Mouse (Mus musculus) adrenal gland, postnatal 36 days (tissue): ENCODE data around the gene Lgals1. TPM values are rescaled to one million over a fixed set of nuclear protein-coding genes. Genes with fewer than 3 reads are reported as not detected.

Experiments used
- DNase-seq, 2 experiments: peaks; one replicate each; pipeline ENCODE4 v3.0.0; 2021; ENCODE audit warnings: mixed read lengths in 1 of 2
- long read RNA-seq, 2 experiments: library from polyadenylated mRNA; stranded (forward); transcript quantifications; one replicate each; pipeline ENCODE4 v2.0.0; 2021; ENCODE audit warnings: borderline sequencing depth in 2 of 2
- total RNA-seq, 2 experiments: library from RNA; stranded (reverse); gene quantifications; 2 replicates each; pipeline ENCODE4 v1.2.3; 2021

Gene Lgals1
- total RNA-seq = 100 to 1,000 TPM; 303 to 486 TPM
- long read RNA-seq, experiment 1, transcript Lgals1-201 (4 exons, 800 nt) = major isoform, 481 of 539 reads
- long read RNA-seq, experiment 1, partial matches to known transcripts = 49 of 539 reads
- long read RNA-seq, experiment 1, other reads (novel, unspliced or antisense) = 8 of 539 reads
- long read RNA-seq, experiment 2, transcript Lgals1-201 (4 exons, 800 nt) = major isoform, 361 of 397 reads
- long read RNA-seq, experiment 2, partial matches to known transcripts = 30 of 397 reads
- long read RNA-seq, experiment 2, other reads (novel, unspliced or antisense) = 6 of 397 reads

GRCm38 (mm10) chr15:78926021-78926919 is at the start of gene Lgals1:
Gene Lgals1 (plus strand): TSS chr15:78926725.
- peak; percentile 94 to 95 for DNase-seq

- peak; percentile 92 for DNase-seq
These were observed 49.3 kb upstream of the Lgals1 start, which contains the start of gene Gga1 for GRCm38 (mm10) chr15:78876991-78877809. Gene Gga1 (plus strand): TSS chr15:78877190.

GRCm38 (mm10) chr15:78877810-78878390 is 48.6 kb upstream of the Lgals1 start:
- DNase-seq = peak in 1 of 2 experiments; percentile 40

- DNase-seq = peak in 1 of 2 experiments; percentile 35
These were observed 47.6 kb upstream of the Lgals1 start for GRCm38 (mm10) chr15:78878792-78879516.

GRCm38 (mm10) chr15:78880432-78880831 is 46.1 kb upstream of the Lgals1 start:
- no peak for DNase-seq

- no peak for DNase-seq
These were observed 44.7 kb upstream of the Lgals1 start for GRCm38 (mm10) chr15:78881828-78882227.

GRCm38 (mm10) chr15:78889401-78889853 is 37.1 kb upstream of the Lgals1 start:
- DNase-seq = no peak

- no peak for DNase-seq
These were observed 34.1 kb upstream of the Lgals1 start for GRCm38 (mm10) chr15:78892440-78892839.

- no peak for DNase-seq
These were observed 31.8 kb upstream of the Lgals1 start for GRCm38 (mm10) chr15:78894726-78895125.

- no peak for DNase-seq
These were observed 30.8 kb upstream of the Lgals1 start for GRCm38 (mm10) chr15:78895741-78896140.

- no peak for DNase-seq
These were observed 30.4 kb upstream of the Lgals1 start for GRCm38 (mm10) chr15:78896149-78896548.

- DNase-seq = peak in 1 of 2 experiments; percentile 48
These were observed 29.0 kb upstream of the Lgals1 start for GRCm38 (mm10) chr15:78897488-78897887.

GRCm38 (mm10) chr15:78898507-78899001 is 28.0 kb upstream of the Lgals1 start:
- no peak for DNase-seq

- DNase-seq = no peak
These were observed 27.2 kb upstream of the Lgals1 start, which contains the start of gene Gm49510 for GRCm38 (mm10) chr15:78899409-78899739. Gene Gm49510 (plus strand): TSS chr15:78899667.

- peak; percentile 75 to 86 for DNase-seq
These were observed 26.6 kb upstream of the Lgals1 start, which contains the start of gene Sh3bp1 for GRCm38 (mm10) chr15:78899740-78900584. Gene Sh3bp1 (plus strand): TSS chr15:78899768.

- peak in 1 of 2 experiments; percentile 40 for DNase-seq
These were observed 25.7 kb upstream of the Lgals1 start for GRCm38 (mm10) chr15:78900585-78901421.

- no peak for DNase-seq
These were observed 25.1 kb upstream of the Lgals1 start for GRCm38 (mm10) chr15:78901422-78901789.

GRCm38 (mm10) chr15:78903243-78903642 is 23.3 kb upstream of the Lgals1 start:
- peak; percentile 79 to 90 for DNase-seq

- DNase-seq = no peak
These were observed 18.1 kb upstream of the Lgals1 start for GRCm38 (mm10) chr15:78908399-78908798.
